Mouse (Mus musculus): ENCODE data around the gene Cenpl. TPM values are rescaled to one million over a fixed set of nuclear protein-coding genes. Genes with fewer than 3 reads are reported as not detected.
"Not testable (repeated sequence)": the region's sequence is repeated elsewhere in the genome, so short reads cannot be mapped to it uniquely, and the experiment has no call there.

The Cenpl gene
- polyA plus RNA-seq (2015; fragmentation: Nextera tagmentation; extraction: Ambion mirVana), result 13.1 and 13.2 TPM in 2 replicates

DNA sequence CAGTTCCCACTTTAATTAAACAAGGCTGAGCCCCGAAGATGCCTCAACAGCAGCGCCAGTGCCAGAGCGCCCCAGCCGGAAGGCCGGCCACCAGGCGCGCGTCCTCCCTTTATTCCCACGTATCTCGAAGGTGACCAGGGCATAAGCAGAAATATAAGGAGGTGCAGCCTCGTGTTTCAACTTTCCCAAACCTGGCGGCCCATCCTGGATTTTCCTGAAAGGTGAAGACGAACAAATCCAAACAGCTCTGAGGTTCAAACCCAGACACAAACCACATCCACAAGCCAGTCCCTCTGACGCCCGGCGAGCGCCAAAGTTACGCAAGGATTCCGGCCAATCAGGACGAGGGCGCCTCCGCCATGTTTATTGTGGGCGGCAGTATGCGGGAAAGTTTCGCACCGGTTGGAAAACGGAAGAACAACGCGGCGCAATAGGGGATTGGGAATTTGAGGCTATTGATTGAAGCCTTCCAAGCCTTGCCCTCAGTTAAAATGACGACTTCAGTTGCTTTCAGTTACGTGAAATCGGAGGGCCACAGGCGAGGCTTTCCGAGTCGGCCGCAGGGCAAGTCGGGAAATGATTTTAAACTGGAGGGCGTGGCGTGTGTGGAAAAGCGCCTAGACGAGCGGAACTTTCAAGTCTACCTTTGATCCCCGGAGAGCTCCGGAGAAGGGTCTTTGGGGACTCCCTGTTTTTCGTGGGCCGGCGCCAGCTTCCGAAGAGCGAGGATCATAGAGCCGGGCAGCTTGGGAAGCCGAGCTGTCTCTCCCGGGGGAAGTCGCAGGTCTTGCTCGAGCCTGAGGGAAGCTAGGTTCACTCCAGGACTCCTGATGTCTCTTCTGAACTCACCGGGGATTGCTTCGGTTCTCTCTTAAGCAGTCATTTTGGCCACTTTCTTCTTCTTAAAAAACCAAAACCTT is at the start of gene Cenpl, which contains the start of gene Dars2:
TSS of gene Cenpl (plus strand) at position 362 of the 920 bp plus-strand sequence.
TSS of gene Dars2 (minus strand) at position 307 of the 920 bp plus-strand sequence.
- peak within 1 kb of the TSS; percentile 78 for H3K27ac ChIP-seq
- H3K4me1 ChIP-seq (replicated peaks), result peaks cover 37% of the 10 kb centered on the region
- peak within 1 kb of the TSS; percentile 66 for H3K4me3 ChIP-seq
- no peaks in the 10 kb centered on the region for H3K27me3 ChIP-seq
- WGBS, result under 1% methylated on average over 57 of the region's 57 CpGs
- peak within 1 kb of the TSS; percentile 90 for H3K4me2 ChIP-seq
- H3K9ac ChIP-seq, result peak within 1 kb of the TSS; percentile 85
- ATAC-seq (ENCODE audit: low FRiP score), result peak; percentile 99
- no peaks in the 10 kb centered on the region for H3K36me3 ChIP-seq
- no peaks in the 10 kb centered on the region for H3K9me3 ChIP-seq

DNA sequence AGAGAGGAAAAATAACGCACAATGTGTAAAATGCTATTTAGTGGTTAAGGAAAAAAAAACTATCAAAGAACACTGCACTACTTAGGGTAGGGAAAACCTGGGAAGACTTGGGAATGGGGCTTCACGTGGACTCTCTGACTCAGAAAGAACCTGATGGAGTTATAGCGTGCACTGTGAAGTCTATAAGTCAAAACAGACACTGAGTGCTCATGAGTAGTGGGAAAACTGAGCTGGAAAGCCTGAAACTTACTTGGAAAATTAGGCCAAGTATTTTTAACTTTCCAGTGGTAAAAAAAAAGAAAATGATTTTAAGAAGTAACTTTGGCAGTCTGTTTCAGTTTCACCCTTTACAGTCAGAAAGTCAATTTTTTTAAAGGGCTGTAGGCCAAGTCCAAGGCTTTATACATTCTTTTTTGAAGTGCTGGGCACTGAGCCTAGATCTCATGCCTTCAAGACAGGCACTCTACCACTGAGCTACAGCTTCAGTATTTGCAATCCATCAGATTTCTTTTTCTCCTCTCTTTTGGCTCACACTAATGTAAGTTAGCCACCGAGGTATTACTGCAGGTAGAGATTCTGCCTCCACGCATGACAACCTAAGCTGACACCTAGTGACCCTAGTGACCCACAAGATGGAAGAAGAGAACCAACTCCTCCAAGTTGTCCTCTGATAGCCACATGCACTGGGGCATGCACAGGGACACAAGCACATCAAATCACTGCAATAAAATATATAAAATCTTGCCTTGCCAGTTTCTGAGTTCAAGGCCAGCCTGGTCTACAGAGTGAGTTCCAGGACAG is 44.9 kb upstream of the Cenpl start:
- no peak for ATAC-seq (ENCODE audit: low FRiP score)
- H3K9ac ChIP-seq, result no peak overlapping the region
- H3K4me2 ChIP-seq, result no peak overlapping the region
- no peaks in the 10 kb centered on the region for H3K27me3 ChIP-seq
- 92% methylated on average over 5 of the region's 5 CpGs for WGBS
- H3K27ac ChIP-seq, result no peak overlapping the region
- H3K9me3 ChIP-seq, result no peaks in the 10 kb centered on the region
- H3K4me1 ChIP-seq (replicated peaks), result no peaks in the 10 kb centered on the region
- H3K4me3 ChIP-seq, result no peak overlapping the region
- peaks cover 43% of the 10 kb centered on the region for H3K36me3 ChIP-seq

DNA sequence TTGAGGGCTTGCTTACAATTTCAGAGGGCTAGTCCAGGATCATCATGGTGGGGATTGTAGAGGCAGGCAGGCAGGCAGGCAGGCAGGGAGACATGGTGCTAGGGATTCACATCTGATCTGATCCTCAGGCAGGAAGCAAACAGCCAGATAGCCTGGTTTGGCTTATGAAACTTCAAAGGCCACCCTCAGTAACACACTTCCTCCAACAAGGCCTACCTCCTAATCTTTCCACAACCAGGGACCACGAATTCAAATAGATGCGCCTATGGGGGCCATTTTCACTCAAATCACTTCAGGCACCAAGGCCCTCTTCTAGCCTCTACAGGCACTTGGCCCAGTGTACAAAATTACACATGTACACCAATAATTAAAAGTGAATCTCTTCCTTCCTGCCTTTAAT is 43.3 kb upstream of the Cenpl start:
- 92% methylated on average over 2 of the region's 2 CpGs for WGBS
- no peaks in the 10 kb centered on the region for H3K9me3 ChIP-seq
- H3K4me3 ChIP-seq, result no peak overlapping the region
- H3K27ac ChIP-seq, result no peak overlapping the region
- no peak overlapping the region for H3K4me2 ChIP-seq
- no peak for ATAC-seq (ENCODE audit: low FRiP score)
- H3K4me1 ChIP-seq (replicated peaks), result 0 out of 2 replicates have a peak, but pooled peaks cover 7% of the 10 kb centered on the region
- H3K36me3 ChIP-seq, result peaks cover 50% of the 10 kb centered on the region
- no peak overlapping the region for H3K9ac ChIP-seq
- H3K27me3 ChIP-seq, result no peaks in the 10 kb centered on the region

DNA sequence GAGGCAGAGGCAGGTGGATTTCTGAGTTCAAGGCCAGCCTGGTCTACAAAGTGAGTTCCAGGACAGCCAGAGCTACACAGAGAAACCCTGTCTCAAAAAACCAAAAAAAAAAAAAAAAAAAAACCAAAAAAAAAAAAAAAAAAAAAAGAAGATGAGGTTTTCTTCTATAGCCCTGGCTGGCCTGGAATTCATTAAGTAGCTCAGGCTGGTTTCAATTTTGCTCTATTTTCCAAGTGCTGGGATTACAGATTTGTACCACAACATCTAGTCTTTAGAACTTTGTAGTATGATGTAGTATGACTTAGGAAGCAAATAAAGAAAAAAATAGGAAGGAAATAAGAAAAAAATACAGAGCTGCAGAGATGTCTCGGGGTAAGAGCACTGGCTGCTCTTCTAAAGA is 42.1 kb upstream of the Cenpl start:
- ATAC-seq (ENCODE audit: low FRiP score); H3K9ac ChIP-seq; H3K27me3 ChIP-seq; H3K9me3 ChIP-seq; H3K27ac ChIP-seq; H3K4me2 ChIP-seq; H3K4me3 ChIP-seq: not testable (repeated sequence)
- 94% methylated on average over 1 of the region's 1 CpGs for WGBS
- Histone ChIP-seq H3K4me1 (replicated peaks) (peaks cover 11% of the 10 kb centered on the region), H3K36me3 (peaks cover 54% of the 10 kb centered on the region)

DNA sequence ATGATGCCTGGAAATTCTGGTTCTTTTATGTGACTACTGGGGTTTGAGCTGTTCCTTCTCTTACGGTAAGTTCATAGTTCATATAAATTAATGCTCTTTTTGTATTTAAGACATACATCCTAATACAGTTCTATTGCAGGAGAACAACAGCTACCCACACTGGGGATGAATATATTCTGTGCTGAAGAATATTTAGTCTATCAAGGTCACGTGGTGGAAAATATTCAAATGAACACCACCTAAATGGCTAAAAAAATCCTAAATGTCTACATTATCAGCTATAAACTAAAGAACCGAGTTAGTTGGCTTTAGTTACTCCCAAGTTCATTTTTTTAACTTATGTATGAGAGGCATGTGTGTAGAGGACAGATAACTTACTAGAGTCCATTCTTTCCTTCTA is 40.5 kb upstream of the Cenpl start:
- no peak for ATAC-seq (ENCODE audit: low FRiP score)
- H3K4me2 ChIP-seq, result no peak overlapping the region
- WGBS, result 95% methylated on average over 3 of the region's 3 CpGs
- H3K27ac ChIP-seq, result no peak overlapping the region
- no peaks in the 10 kb centered on the region for H3K9me3 ChIP-seq
- peaks cover 18% of the 10 kb centered on the region for H3K4me1 ChIP-seq (replicated peaks)
- H3K27me3 ChIP-seq, result no peaks in the 10 kb centered on the region
- no peak overlapping the region for H3K4me3 ChIP-seq
- peaks cover 46% of the 10 kb centered on the region for H3K36me3 ChIP-seq
- no peak overlapping the region for H3K9ac ChIP-seq

DNA sequence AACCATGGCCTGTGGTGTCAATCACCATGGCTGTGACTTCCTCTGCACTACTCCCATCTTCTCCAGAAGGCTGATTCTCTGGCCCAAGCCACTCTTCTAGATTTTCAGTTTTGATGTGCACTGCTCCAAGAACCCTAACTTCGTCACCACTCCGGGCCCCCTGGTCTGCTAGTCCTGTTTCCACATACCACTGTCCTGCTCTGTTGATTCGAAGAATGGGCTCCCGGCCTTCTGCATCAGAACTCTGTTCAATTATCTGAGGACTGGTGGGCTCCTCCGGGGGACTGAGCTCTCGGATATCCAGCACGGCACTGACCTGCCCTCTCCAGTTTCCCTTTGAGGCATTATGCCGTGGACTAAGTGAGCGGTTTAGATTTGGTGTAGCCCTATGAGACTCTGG is 38.6 kb upstream of the Cenpl start:
- no peak overlapping the region for H3K9ac ChIP-seq
- 95% methylated on average over 9 of the region's 9 CpGs for WGBS
- ATAC-seq (ENCODE audit: low FRiP score), result no peak

DNA sequence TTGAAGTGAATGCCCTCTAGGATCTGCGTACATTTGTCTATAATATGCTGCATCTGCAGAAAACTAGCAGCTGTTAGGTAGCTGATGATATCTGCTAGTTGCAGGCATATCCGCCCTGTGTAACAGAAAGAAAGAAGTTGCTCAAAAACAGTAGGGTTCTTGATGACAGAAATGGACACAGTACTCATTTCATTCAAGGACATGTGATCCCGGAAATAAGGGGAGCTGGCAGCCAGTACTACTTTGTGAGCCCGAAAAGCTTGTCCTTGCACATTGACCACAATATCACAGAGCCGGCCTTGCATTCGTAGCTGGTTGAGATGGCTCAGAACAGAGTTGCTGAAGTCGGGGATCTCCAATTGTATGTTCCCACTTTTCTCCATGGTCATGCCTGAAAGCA is 38.2 kb upstream of the Cenpl start:
- no peak for ATAC-seq (ENCODE audit: low FRiP score)
- Histone ChIP-seq H3K4me2 (no peak overlapping the region), H3K27me3 (no peaks in the 10 kb centered on the region), H3K4me3 (no peak overlapping the region), H3K9me3 (no peaks in the 10 kb centered on the region), H3K36me3 (peaks cover 46% of the 10 kb centered on the region), H3K27ac (no peak overlapping the region), H3K4me1 (replicated peaks) (peaks cover 27% of the 10 kb centered on the region), H3K9ac (no peak overlapping the region)
- WGBS, result 90% methylated on average over 7 of the region's 7 CpGs

More for the DNA sequence above, 38.6 kb upstream of the Cenpl start:
- Histone ChIP-seq H3K27me3 (no peaks in the 10 kb centered on the region), H3K9me3 (no peaks in the 10 kb centered on the region), H3K27ac (no peak overlapping the region), H3K4me1 (replicated peaks) (peaks cover 24% of the 10 kb centered on the region), H3K4me2 (no peak overlapping the region), H3K4me3 (no peak overlapping the region), H3K36me3 (peaks cover 48% of the 10 kb centered on the region)

DNA sequence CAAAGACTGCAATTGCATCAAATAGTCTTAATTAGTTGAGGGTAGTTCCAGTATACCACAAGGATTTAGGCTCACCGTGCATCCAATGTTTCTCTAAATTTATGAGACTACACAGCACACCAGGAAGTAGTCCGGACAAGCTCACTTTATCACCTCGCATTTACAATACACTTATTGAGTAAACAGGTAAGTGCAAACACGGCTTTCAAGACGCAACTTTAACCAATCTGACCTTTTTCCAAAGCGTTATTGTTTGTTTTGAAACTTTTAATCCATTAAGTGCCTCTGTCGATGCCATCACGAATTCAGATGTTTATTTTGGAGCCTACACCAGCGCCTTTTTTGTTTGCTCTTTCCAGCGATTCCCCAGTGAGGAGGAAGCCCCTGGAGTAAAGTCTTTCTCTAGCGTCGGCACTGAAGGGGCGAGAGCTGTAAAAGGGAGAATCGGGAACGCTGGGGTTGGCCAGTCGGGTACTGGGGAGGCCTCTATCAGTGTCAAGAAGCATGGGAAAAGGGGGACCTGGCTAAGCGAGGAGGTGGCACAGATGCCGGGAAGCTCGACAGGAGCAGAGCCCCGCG is 36.6 kb upstream of the Cenpl start:
- no peaks in the 10 kb centered on the region for H3K9me3 ChIP-seq
- ATAC-seq (ENCODE audit: low FRiP score), result no peak
- H3K27ac ChIP-seq, result peak overlapping the region; percentile 93
- peak overlapping the region; percentile 76 for H3K4me2 ChIP-seq
- H3K4me1 ChIP-seq (replicated peaks), result peaks cover 39% of the 10 kb centered on the region
- peak overlapping the region; percentile 95 for H3K9ac ChIP-seq
- peaks cover 58% of the 10 kb centered on the region for H3K36me3 ChIP-seq
- peak overlapping the region; percentile 81 for H3K4me3 ChIP-seq
- WGBS, result 3% methylated on average over 21 of the region's 21 CpGs
- no peaks in the 10 kb centered on the region for H3K27me3 ChIP-seq

DNA sequence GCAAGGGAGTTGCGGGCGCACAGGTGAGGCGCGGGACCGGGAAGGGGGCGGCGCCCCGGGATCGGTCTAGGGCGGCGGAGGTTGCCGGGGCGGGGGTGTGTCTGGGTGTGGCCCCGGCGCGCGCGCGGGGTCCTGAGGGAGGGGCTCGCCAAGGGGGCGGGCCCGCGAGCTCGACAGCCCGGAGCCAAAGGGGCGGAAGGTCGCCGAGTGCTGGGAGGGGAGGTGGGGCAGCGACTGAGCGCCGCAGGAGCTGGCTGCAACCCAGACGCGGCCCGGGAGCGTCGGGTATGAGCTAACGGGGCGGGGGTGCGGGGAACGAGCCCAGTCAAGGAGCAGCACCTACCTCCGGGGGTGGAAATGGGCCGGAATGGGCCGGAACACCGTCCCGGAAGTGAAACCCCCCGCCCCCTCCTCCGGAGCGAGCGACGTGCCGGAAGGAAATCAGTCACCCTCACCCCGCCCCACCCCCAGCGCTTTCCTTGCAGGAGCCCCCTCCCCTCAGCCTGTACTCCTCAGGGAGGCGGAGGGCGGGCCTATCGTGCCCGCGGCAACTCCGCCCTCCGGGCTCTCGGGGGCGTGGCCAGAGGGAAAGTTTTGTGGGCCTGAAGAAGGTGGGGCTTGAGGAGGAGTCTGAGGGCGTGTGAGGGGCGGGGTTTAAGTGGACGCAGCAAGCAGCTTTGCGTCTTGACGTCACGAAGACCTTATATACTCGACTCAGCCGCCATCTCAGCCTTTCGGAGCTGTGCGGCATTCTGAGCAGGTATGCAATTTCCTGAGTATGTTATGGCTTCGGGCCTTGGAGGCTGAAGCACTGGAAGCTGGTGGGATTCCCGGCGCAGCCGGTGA is 35.9 kb upstream of the Cenpl start, which contains the start of gene Zbtb37:
TSS of gene Zbtb37 (minus strand) at position 415 of the 846 bp plus-strand sequence.
- peak within 1 kb of the TSS; percentile 81 for H3K4me3 ChIP-seq
- peaks cover 45% of the 10 kb centered on the region for H3K4me1 ChIP-seq (replicated peaks)
- peak within 1 kb of the TSS; percentile 93 for H3K27ac ChIP-seq
- ATAC-seq (ENCODE audit: low FRiP score), result peak; percentile 96
- H3K27me3 ChIP-seq, result no peaks in the 10 kb centered on the region
- under 1% methylated on average over 72 of the region's 76 CpGs for WGBS
- H3K36me3 ChIP-seq, result peaks cover 59% of the 10 kb centered on the region
- no peaks in the 10 kb centered on the region for H3K9me3 ChIP-seq
- H3K9ac ChIP-seq, result peak within 1 kb of the TSS; percentile 95
- H3K4me2 ChIP-seq, result peak within 1 kb of the TSS; percentile 88

DNA sequence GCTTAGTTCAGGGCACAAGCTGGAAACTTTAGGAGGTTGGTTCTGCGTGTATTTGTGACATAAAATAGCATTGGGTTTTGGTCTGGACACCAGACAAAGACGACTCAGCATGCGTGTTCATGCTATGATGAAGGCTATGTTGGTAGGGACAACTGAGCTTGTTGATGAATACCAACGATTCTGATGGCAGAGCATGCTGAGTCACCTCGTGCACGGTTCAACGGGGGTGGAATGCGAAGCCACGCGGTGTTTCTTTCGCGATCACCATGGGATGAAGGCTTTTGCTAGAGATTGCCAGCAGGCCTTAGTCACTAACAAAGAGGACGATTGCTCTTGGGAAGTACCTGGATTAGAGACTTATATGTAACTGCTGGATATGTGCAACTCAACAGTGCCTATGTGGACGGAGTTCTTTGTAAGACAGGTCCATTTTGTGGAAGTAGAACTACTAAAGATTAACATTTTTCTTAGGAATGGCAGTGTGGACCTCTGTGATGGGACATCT is 35.2 kb upstream of the Cenpl start:
- H3K27ac ChIP-seq, result peak overlapping the region; percentile 93
- H3K9me3 ChIP-seq, result no peaks in the 10 kb centered on the region
- H3K36me3 ChIP-seq, result peaks cover 57% of the 10 kb centered on the region
- peak overlapping the region; percentile 95 for H3K9ac ChIP-seq
- peak; percentile 60 for ATAC-seq (ENCODE audit: low FRiP score)
- peak overlapping the region; percentile 81 for H3K4me3 ChIP-seq
- no peaks in the 10 kb centered on the region for H3K27me3 ChIP-seq
- H3K4me2 ChIP-seq, result peak overlapping the region; percentile 88
- under 1% methylated on average over 14 of the region's 14 CpGs for WGBS
- H3K4me1 ChIP-seq (replicated peaks), result peaks cover 45% of the 10 kb centered on the region

DNA sequence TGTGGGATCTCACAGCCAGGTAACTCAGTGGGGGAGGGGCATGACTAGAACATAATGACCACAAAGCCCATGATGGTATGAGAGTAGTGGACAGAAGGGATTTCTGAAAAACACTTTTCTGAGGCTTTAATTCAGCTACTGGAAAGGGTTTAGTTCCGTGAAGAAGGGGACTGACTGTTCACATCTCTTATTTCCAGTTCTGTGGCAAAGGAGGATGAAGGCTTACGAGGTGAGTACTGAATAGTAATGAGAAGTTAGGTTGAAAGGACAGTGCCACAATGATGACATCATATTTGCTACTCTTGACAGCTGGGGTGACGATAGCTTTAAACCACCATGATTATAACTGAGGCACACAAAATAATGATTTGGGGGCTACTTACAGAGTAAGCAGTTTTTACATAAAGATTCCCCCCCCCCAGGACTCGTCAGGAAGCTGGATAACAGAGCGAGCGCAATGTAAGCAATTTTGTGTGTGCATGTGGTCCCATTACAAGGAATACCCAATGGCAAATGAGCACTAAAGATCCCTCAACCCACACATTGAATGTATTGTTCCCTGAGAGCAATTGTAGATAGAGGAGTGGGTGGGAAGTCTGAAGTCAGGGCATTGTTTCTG is 34.6 kb upstream of the Cenpl start:
- H3K4me1 ChIP-seq (replicated peaks), result peaks cover 45% of the 10 kb centered on the region
- peak overlapping the region; percentile 81 for H3K4me3 ChIP-seq
- WGBS, result 0% methylated on average over 6 of the region's 6 CpGs
- no peak for ATAC-seq (ENCODE audit: low FRiP score)
- H3K9me3 ChIP-seq, result no peaks in the 10 kb centered on the region
- H3K9ac ChIP-seq, result peak overlapping the region; percentile 95
- peaks cover 53% of the 10 kb centered on the region for H3K36me3 ChIP-seq
- H3K27ac ChIP-seq, result peak overlapping the region; percentile 93
- H3K4me2 ChIP-seq, result peak overlapping the region; percentile 88
- H3K27me3 ChIP-seq, result no peaks in the 10 kb centered on the region
